Mouse (Mus musculus): ENCODE measurements at regions not wholly inside any gene's neighbourhood (a gene's known extent, or its start where the extent isn't known, plus 50 kb on each side); places are given as distances from the start of the nearest gene placed in this dataset.

DNA sequence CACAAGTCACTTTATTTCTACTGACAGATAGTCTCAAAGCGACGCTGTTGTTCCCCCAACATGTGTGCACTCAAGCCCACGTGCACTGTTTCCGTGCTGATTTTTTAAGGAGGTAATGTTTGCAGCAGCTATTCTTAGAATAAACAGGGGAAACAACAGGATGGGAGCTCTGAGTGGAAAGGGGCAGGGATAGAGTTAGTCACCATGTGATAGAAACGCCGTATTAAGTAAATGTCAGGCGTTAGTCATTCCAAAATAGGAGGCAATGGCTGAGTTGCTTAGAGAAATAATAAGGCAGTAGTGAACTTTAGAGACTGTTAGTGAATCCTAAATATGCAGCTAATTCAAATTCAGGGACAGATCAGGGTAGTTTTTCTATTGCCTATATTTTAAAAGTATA is 111.4 kb downstream of the Alg10b start:
- ATAC-seq: no peak
- Histone ChIP-seq H3K9ac (no peak overlapping the region), H3K4me1 (replicated peaks) (no peaks in the 10 kb centered on the region), H3K27me3 (replicated peaks) (no peaks in the 10 kb centered on the region), H3K9me3 (no peaks in the 10 kb centered on the region), H3K4me3 (replicated peaks) (no peak overlapping the region), H3K4me2 (replicated peaks) (no peak overlapping the region), H3K27ac (no peak overlapping the region), H3K36me3 (no peaks in the 10 kb centered on the region)
- 53% methylated on average over 7 of the region's 7 CpGs for WGBS

DNA sequence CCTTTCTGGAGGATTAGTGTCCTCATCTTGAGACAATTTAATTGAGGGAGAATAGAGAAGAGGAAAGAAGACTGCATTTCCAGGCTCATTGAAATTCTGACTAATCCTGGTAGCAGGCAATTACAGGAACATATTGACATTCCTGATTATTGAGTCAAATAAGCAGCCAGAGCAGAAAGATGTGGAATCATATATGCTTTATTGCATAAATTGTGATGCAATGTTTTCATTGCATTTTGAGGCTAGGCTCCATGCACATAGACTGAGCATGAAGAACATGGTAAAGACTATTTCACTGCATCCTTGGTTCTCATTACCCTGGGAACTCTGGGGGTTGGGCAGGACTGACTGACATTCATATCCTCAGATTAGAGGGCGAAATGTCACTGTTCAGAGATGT is 116.0 kb downstream of the Alg10b start:
- no peaks in the 10 kb centered on the region for H3K4me1 ChIP-seq (replicated peaks)
- H3K36me3 ChIP-seq: no peaks in the 10 kb centered on the region
- H3K27ac ChIP-seq: no peak overlapping the region
- no peak for ATAC-seq
- WGBS: 77% methylated on average over 1 of the region's 1 CpGs
- H3K4me3 ChIP-seq (replicated peaks): no peak overlapping the region
- H3K9ac ChIP-seq: no peak overlapping the region
- no peaks in the 10 kb centered on the region for H3K27me3 ChIP-seq (replicated peaks)
- no peaks in the 10 kb centered on the region for H3K9me3 ChIP-seq
- H3K4me2 ChIP-seq (replicated peaks): no peak overlapping the region

DNA sequence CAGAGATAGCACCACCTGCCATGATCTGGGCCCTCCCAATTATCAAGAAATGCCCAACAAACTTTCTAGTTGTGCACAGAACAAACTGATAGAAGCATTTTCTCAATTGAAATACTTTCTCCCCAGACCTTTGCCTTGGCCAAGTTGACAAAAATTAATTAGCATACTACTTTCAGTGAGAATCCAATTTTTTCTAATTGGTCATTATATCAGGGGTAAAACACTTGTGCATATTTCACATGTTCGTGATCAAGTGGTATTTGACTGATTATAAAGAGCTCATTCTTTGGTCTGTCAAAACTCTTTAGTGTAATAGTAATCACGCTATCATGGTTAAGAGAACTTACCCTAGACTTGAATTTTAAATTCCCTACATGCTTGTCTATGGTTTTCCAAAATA is 117.2 kb downstream of the Alg10b start:
- no peak for ATAC-seq
- WGBS: 80% methylated on average over 2 of the region's 2 CpGs
- Histone ChIP-seq H3K4me3 (replicated peaks) (no peak overlapping the region), H3K36me3 (no peaks in the 10 kb centered on the region), H3K4me1 (replicated peaks) (no peaks in the 10 kb centered on the region), H3K4me2 (replicated peaks) (no peak overlapping the region), H3K9ac (no peak overlapping the region), H3K27me3 (replicated peaks) (no peaks in the 10 kb centered on the region), H3K27ac (no peak overlapping the region), H3K9me3 (no peaks in the 10 kb centered on the region)

DNA sequence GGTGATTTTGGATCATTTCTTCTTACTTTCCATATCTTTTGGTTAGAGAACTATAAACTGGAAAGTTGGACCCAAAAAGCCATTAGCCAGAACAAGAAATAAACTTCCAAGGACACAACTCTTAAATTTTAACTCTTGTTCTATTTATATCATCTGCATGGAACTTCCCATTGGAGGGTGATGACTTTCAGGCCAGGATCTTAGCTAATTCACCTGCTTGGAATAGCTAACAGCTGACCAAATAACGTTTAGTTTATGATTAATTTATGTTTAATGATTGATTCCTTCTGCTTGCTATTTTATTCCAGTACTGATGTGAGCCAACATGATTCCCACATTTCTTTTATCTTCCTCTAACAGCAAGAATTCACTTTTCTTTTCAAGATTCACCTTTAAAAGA is 119.7 kb downstream of the Alg10b start:
- H3K9me3 ChIP-seq: no peaks in the 10 kb centered on the region
- H3K4me2 ChIP-seq (replicated peaks): no peak overlapping the region
- no peak; the same call in 1 of the 2 replicates for ATAC-seq
- H3K9ac ChIP-seq: no peak overlapping the region
- 15% methylated on average over 1 of the region's 1 CpGs for WGBS
- H3K4me3 ChIP-seq (replicated peaks): no peak overlapping the region
- no peaks in the 10 kb centered on the region for H3K27me3 ChIP-seq (replicated peaks)
- H3K4me1 ChIP-seq (replicated peaks): peaks cover 3% of the 10 kb centered on the region; the same call in 1 of the 2 replicates
- H3K36me3 ChIP-seq: no peaks in the 10 kb centered on the region
- H3K27ac ChIP-seq: no peak overlapping the region

DNA sequence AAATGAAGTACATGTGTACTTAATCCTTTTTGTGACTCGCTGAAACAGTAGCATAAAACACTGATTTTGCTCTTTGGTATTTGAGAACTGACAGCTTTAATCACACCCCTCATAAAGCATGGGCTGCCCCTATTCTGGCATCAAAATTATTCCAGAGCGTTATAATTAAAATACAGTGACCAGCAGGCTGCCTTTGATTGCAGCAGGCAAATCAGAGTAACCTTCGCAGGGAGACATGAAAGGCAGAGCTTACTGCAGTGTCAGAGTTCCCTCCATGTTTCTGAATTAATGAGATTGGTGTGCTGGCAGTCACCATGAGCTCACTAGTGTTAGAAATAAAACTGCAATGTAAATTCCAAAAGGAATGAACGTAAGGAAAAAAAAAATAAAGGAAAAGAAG is 120.8 kb downstream of the Alg10b start:
- H3K27ac ChIP-seq: no peak overlapping the region
- ATAC-seq: no peak
- 58% methylated on average over 4 of the region's 4 CpGs for WGBS

DNA sequence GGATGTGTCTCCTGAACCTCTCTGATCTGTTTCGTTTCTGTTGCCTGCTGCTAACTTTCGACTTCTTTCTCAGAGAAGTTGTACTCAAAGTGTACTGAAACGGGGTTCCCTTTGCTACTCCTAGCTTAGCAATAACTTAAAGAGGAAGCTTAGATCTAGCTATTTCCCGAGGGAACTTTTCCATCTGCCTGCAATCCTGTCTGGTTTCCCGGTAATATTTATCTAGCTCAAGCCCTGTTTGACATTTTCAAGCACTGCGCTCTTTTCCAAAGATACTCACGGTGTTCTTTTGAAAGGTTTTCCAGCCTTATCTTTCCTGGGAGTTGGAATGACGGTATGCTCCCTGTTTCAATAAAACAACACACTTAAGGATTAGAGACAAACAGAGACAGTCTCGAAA is 122.1 kb downstream of the Alg10b start:
- peak; percentile 62 for ATAC-seq

More for the DNA sequence above, 120.8 kb downstream of the Alg10b start:
- H3K4me1 ChIP-seq (replicated peaks): peaks cover 3% of the 10 kb centered on the region; the same call in 1 of the 2 replicates
- no peak overlapping the region for H3K9ac ChIP-seq
- no peaks in the 10 kb centered on the region for H3K9me3 ChIP-seq
- H3K4me3 ChIP-seq (replicated peaks): no peak overlapping the region
- no peaks in the 10 kb centered on the region for H3K27me3 ChIP-seq (replicated peaks)
- no peak overlapping the region for H3K4me2 ChIP-seq (replicated peaks)
- no peaks in the 10 kb centered on the region for H3K36me3 ChIP-seq

GRCm38 (mm10) chr15:90346757-90347156 is 122.6 kb downstream of the Alg10b start:
- no peaks in the 10 kb centered on the region for H3K36me3 ChIP-seq
- ATAC-seq: peak; percentile 41; the same call in 1 of the 2 replicates
- peaks cover 3% of the 10 kb centered on the region; the same call in 1 of the 2 replicates for H3K4me1 ChIP-seq (replicated peaks)
- H3K9ac ChIP-seq: no peak overlapping the region
- H3K4me2 ChIP-seq (replicated peaks): no peak overlapping the region
- H3K27ac ChIP-seq: no peak overlapping the region
- no peaks in the 10 kb centered on the region for H3K27me3 ChIP-seq (replicated peaks)
- H3K4me3 ChIP-seq (replicated peaks): no peak overlapping the region
- WGBS: 58% methylated on average over 9 of the region's 9 CpGs
- H3K9me3 ChIP-seq: no peaks in the 10 kb centered on the region

More for the DNA sequence above, 122.1 kb downstream of the Alg10b start:
- no peaks in the 10 kb centered on the region for H3K27me3 ChIP-seq (replicated peaks)
- no peak overlapping the region for H3K27ac ChIP-seq
- 19% methylated on average over 9 of the region's 9 CpGs for WGBS
- H3K9ac ChIP-seq: no peak overlapping the region
- H3K4me3 ChIP-seq (replicated peaks): no peak overlapping the region
- H3K36me3 ChIP-seq: no peaks in the 10 kb centered on the region
- no peak overlapping the region for H3K4me2 ChIP-seq (replicated peaks)
- peaks cover 3% of the 10 kb centered on the region; the same call in 1 of the 2 replicates for H3K4me1 ChIP-seq (replicated peaks)
- no peaks in the 10 kb centered on the region for H3K9me3 ChIP-seq

GRCm38 (mm10) chr15:90351898-90352297 is 127.8 kb downstream of the Alg10b start:
- Histone ChIP-seq H3K27me3 (replicated peaks) (no peaks in the 10 kb centered on the region), H3K4me1 (replicated peaks) (no peaks in the 10 kb centered on the region; the same call in 1 of the 2 replicates), H3K9ac (no peak overlapping the region), H3K4me3 (replicated peaks) (no peak overlapping the region), H3K4me2 (replicated peaks) (no peak overlapping the region), H3K9me3 (no peaks in the 10 kb centered on the region), H3K27ac (no peak overlapping the region), H3K36me3 (no peaks in the 10 kb centered on the region)
- ATAC-seq: no peak
- 84% methylated on average over 3 of the region's 3 CpGs for WGBS

DNA sequence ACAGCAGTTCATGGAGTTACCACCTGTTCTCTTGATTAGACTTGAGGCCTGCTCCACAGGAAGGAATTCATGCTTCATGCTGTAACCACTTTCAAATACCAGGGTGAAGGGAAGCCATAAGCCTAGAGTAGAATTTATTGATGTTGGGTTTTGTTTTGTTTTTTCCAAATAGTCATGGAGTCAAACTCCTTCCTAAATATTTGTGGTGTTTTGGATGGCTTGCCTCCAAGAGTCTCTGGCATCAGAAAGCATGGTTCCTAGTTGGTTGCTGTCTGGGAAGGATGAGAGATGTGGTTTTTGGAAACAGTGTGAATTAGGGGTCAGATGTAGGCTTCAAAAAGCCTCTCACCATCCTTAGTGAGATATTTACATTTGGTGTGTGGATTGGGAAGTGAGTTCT is 141.5 kb downstream of the Alg10b start:
- ATAC-seq: no peak

GRCm38 (mm10) chr15:90377959-90378358 is 153.8 kb downstream of the Alg10b start:
- WGBS: 79% methylated on average over 2 of the region's 2 CpGs
- Histone ChIP-seq H3K4me3 (replicated peaks) (no peak overlapping the region), H3K4me1 (replicated peaks) (no peaks in the 10 kb centered on the region), H3K27me3 (replicated peaks) (no peaks in the 10 kb centered on the region), H3K9me3 (no peaks in the 10 kb centered on the region), H3K36me3 (no peaks in the 10 kb centered on the region), H3K27ac (no peak overlapping the region), H3K9ac (no peak overlapping the region), H3K4me2 (replicated peaks) (no peak overlapping the region)
- no peak for ATAC-seq

More for the DNA sequence above, 141.5 kb downstream of the Alg10b start:
- H3K4me2 ChIP-seq (replicated peaks): no peak overlapping the region
- H3K4me1 ChIP-seq (replicated peaks): no peaks in the 10 kb centered on the region
- no peaks in the 10 kb centered on the region for H3K9me3 ChIP-seq
- H3K27me3 ChIP-seq (replicated peaks): no peaks in the 10 kb centered on the region
- H3K27ac ChIP-seq: no peak overlapping the region
- no peak overlapping the region for H3K4me3 ChIP-seq (replicated peaks)
- H3K9ac ChIP-seq: no peak overlapping the region
- H3K36me3 ChIP-seq: no peaks in the 10 kb centered on the region

- Histone ChIP-seq H3K27me3 (replicated peaks) (no peaks in the 10 kb centered on the region), H3K4me2 (replicated peaks) (no peak overlapping the region), H3K9me3 (no peaks in the 10 kb centered on the region), H3K4me1 (replicated peaks) (no peaks in the 10 kb centered on the region), H3K27ac (no peak overlapping the region), H3K36me3 (no peaks in the 10 kb centered on the region), H3K4me3 (replicated peaks) (no peak overlapping the region), H3K9ac (no peak overlapping the region)
- 88% methylated on average over 3 of the region's 3 CpGs for WGBS
- no peak for ATAC-seq
These were observed 172.8 kb downstream of the Alg10b start for GRCm38 (mm10) chr15:90396961-90397360.

DNA sequence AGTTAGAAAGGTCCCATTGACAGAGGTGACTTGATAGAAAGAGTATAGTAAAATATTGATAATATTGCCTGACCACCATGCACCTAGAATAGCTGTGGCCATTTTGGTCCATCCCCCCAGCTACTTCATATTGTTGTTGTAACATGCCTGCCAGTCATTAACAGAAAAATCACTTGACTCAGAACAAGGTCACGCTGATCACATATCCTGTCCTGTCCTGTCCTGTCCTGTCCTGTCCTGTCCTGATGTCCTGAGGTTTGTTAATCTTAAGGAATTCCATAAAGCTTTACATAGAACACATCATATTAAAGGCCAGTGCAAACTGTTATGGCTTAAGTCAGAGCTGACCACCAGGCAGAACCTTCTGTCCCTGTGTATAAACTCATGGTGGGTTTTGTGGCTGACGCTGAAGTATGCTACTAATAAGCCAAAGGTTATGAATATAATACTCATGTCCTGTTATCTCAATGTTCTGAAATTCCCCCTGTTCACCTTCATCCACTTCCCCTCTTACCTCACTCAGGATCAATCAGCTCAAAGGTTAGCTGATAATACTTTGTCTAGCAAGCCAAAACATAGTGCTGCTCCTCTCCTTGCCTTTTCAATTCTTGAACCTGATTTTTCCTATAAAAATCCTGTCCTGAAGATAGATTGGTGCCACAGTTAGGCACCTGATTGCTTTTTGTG is 173.7 kb downstream of the Alg10b start:
- no peaks in the 10 kb centered on the region for H3K36me3 ChIP-seq
- H3K4me3 ChIP-seq (replicated peaks): no peak overlapping the region
- no peaks in the 10 kb centered on the region for H3K9me3 ChIP-seq
- no peaks in the 10 kb centered on the region for H3K27me3 ChIP-seq (replicated peaks)
- H3K27ac ChIP-seq: no peak overlapping the region
- no peak overlapping the region for H3K9ac ChIP-seq
- no peak overlapping the region for H3K4me2 ChIP-seq (replicated peaks)
- H3K4me1 ChIP-seq (replicated peaks): no peaks in the 10 kb centered on the region
- 88% methylated on average over 2 of the region's 2 CpGs for WGBS
- no peak for ATAC-seq
